Mouse (Mus musculus) left cerebral cortex, adult 9 months (tissue): ENCODE measurements at regions not wholly inside any gene's neighbourhood (a gene's known extent, or its start where the extent isn't known, plus 50 kb on each side); places are given as distances from the start of the nearest gene placed in this dataset.
"Not testable (repeated sequence)": the region's sequence is repeated elsewhere in the genome, so short reads cannot be mapped to it uniquely, and the experiment has no call there.

Experiments used
- DNase-seq, 2 experiments: peaks; one replicate each; pipeline ENCODE4 v3.0.0; 2022; ENCODE audit warnings: low spot score in 2 of 2

DNA sequence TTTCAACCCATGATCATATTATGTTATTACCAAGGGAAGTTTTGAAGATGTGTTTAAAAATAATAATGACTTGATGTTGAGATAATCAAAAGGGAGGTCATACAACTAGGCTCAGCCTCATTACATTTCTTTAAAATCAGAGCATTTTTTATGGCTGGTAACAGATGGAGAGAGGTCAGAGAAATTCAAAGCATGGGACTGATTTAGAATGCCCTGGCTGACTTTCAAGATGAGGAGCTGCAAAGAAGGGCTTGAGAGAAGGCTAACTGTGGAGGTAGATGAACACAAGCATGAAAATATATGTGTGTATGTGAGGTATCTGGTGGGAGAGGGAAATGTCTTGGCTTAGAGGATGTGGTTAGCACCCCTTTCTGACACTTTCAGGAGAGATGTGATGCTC is 502.6 kb upstream of the Gdi2 start:
- not testable (repeated sequence) for DNase-seq

DNA sequence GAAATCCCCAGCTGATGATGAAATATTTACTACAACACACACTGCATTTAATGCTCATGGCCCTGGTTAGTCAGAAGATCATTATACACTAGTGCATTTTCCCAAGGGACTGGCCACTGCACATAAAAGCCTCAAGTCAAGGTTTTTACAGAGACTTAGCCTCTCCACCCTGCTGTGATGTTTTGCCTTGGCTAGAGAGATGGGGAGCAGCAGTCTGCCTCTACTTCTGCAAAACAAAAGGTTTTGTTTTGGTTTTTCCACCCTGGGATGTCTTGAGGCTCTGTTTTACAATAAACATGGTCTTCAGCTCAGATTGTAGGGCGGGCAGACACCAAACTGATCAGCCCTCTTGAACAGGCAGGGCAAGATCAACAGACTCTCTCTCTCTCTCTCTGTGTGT is 500.9 kb upstream of the Gdi2 start:
- DNase-seq: peak in 1 of 2 experiments; percentile 6

DNA sequence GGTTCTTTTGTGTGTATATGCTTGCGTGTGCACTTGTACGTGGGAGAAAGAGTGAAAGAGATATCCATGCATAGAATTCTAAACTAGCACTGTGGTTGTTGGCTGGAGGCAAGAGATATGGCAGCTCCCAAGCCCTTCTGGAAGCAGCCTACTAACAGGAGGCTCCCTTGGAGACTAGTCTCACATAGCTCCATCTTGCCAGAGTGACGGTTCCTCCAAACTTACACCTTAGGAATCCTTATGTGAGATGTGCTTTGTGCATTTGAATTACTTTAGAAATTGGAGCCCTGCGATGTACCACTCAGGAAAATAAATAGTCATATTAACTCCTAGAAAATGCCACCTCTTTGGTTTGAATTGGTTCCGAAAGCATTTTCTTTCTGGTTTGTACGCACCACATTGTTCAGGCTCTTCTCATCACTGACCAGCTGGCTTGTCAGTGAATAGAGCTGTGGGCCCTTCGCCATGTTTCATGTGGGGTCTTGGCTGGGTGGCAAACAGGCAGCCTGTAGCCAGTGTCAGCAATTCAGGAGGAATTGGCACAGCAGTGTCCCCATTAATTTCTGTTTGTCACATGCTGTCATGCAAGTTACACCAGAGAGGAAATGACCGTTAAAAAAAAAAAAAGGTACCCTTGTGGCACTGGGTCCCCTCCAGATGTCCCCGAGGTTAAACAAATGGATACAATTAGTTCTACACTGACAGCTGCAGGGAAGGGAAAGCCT is 491.3 kb upstream of the Gdi2 start:
- not testable (repeated sequence) for DNase-seq

DNA sequence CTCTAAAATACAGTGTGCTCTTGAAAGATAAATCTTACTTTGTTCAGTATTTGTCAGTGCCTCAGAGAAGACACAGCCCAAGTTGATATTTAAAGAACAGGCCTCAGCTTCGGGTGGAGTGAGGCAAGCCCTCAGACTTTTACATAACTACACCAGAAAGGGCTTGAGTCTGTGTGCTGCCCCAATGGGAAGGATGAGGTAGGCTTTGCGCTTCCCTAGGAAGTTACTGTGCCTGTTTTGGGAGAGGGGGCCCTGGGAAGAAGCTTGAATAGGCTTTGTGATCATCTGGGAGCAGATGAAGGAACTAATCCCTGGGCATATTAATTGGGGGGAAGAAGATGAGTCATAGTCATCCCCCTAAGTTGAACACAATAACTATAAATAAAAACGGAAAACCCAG is 454.4 kb upstream of the Gdi2 start:
- DNase-seq: not testable (repeated sequence)

DNA sequence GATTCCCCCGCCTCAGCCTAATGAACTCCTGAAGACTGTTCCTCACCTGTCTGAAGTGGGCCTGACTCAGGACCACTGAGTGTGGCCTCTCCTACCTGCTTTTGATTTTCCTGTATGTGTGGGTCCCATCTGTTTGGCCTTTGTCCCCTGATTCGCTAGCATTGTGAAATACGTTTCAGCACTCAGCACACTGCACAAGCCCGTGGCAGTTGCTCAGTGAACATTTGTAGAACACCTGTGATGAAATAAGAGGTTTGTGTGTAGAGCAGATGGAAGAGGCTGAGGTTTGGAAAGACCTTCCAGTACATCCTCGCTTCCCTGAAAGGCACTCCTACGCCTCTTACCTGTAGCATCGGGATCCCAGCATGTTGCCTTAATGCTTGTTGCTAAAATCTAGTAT is 447.9 kb upstream of the Gdi2 start:
- DNase-seq: not testable (repeated sequence)

DNA sequence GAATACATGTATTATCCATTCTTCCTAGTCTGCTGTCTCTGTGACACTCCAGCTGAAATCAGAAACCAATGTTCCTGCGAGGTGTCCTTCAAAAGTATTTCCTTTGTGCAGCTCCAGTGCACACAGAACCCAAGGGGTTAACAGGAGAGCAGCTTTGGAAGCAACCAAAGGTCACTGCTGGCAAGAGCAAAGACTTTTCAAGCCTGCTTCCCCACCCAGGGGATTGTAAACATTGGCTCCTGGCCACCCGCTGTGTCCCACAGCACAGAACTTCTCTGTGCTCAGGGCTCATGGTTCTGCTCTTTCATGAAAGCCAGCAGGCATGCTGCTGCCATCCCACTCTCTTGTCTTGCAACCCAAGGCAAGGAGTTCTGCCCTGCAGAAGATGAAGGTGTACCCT is 431.3 kb upstream of the Gdi2 start:
- DNase-seq: not testable (repeated sequence)

DNA sequence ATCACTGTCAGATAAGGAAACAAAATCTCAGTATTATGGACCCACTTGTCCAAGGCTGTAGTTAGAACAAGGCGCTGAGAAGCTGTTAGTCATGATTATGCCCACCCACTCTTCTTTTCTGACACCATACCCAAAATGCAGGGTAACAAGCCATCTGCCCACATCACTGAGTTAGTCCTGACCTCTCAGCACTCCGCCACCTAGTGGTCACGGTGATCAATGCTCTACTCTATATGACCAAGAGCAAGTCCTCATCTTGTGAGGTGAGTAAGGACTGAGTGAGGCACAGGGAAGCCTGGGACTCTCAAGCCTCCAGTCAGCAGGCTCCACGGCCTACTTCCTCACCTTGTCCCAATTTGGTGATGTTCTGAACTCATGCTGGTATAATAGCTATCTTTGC is 409.7 kb upstream of the Gdi2 start:
- DNase-seq: not testable (repeated sequence)

DNA sequence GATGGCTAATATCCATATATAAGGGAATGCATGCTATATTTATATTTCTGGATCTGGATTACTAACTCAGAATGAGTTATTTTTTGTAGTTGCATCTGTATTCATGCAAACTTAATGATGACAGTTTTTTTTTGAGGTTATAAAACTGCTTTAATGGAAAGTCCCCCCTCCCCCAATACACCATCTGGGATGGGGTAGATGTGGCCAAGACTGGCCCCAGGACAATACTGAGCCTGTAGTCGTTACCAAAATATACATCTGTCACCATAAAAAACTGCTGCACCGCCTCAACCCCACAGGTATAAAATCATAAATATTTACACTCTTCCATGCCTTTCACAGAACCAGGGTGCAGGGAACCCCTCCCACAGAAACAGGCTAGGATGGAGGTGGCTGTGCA is 400.6 kb upstream of the Gdi2 start:
- DNase-seq: not testable (repeated sequence)

DNA sequence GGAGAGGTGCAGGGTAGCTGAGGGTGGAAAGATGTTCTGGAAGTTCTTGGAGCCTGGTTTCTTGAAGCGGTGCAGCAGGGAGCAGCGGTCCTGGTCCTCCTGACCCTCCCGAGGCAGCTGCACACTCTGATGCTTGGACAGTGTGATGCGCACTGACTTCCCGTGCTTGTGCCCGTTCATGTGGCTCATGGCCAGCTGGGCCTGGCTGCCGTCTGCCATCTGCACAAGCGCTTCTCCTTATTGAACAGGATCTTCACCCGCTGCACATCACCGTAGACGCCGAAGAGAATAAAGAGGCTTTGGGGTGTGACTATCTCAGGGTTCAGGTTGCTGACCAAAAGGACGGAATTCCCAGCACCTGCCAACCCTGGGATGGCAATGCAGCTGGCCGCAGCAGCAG is 399.2 kb upstream of the Gdi2 start:
- DNase-seq: no peak

DNA sequence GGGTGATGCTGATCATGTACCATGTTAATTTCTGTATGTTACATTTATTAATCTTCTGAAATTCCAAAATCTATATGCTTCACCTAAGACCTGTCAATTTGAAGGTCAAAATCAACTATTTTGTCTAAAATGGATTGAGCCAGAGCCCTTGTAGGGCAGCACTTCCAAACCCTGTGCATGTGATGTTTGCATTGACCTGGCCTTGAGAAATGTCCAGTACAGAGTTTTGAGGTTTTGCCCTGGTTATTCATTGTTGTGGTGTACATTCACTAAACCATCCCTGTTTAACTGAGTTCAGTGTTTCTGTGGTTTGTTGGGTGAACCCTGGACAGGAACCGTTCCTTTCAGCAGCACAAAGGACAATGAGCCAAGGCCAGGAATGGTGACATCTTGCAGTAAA is 392.4 kb upstream of the Gdi2 start:
- not testable (repeated sequence) for DNase-seq
